Mouse (Mus musculus) heart, adult 2 months (tissue): ENCODE data around the gene Olfm3. TPM values are rescaled to one million over a fixed set of nuclear protein-coding genes. Genes with fewer than 3 reads are reported as not detected.
A peak's percentile ranks its signal among the peaks of the same experiment; 100 is the strongest.

Experiments
- DNase-seq, 2 experiments: peaks; one replicate each; pipeline ENCODE4 v3.0.0; 2021
- H3K27ac ChIP-seq: fragments of 200-600 bp; 2 replicates; pipeline ENCODE4 v1.8.1; 2022
- H3K27me3 ChIP-seq: fragments of 200-500 bp; 2 replicates; pipeline ENCODE4 v1.6.1; 2012; ENCODE audit warnings: mild to moderate bottlenecking, low read length, inconsistent platforms, mixed read lengths; ENCODE audit not compliant: control insufficient read depth, insufficient read depth
- H3K36me3 ChIP-seq: fragments of 200-500 bp; 2 replicates; pipeline ENCODE4 v1.6.1; 2012; ENCODE audit warnings: low read length, inconsistent platforms; ENCODE audit not compliant: control insufficient read depth, insufficient read depth
- H3K4me1 ChIP-seq: fragments of 200-500 bp; 2 replicates; pipeline ENCODE4 v1.6.1; 2011; ENCODE audit warnings: low read length; ENCODE audit not compliant: control insufficient read depth, insufficient read depth
- H3K4me3 ChIP-seq: fragments of 200-600 bp; 2 replicates; pipeline ENCODE4 v1.8.1; 2022
- H3K79me2 ChIP-seq: fragments of 200-500 bp; replicated peaks from 2 replicates; pipeline ENCODE4 v1.6.1; 2012; ENCODE audit warnings: mild to moderate bottlenecking, inconsistent platforms, low read length, moderate library complexity, mixed read lengths; ENCODE audit not compliant: control insufficient read depth, insufficient read depth
- H3K9ac ChIP-seq: fragments of 200-500 bp; 2 replicates; pipeline ENCODE4 v1.6.1; 2012; ENCODE audit warnings: low read depth, mild to moderate bottlenecking, control low read depth, inconsistent platforms, low read length, mixed read lengths
- CTCF ChIP-seq: fragments of 200-600 bp; IDR thresholded peaks from 2 replicates; pipeline ENCODE4 v1.8.1; 2022; ENCODE audit warnings: antibody characterized with exemption, mild to moderate bottlenecking, moderate library complexity
- EP300 ChIP-seq: fragments of 200-500 bp; IDR thresholded peaks from 2 replicates; pipeline ENCODE4 v1.6.1; 2011; ENCODE audit warnings: low read depth, low read length, control low read depth; ENCODE audit not compliant: insufficient read depth
- POLR2A ChIP-seq: fragments of 200-500 bp; IDR thresholded peaks from 2 replicates; pipeline ENCODE4 v1.6.1; 2011; ENCODE audit warnings: mild to moderate bottlenecking, low read depth, low read length, control low read depth; ENCODE audit not compliant: insufficient read depth
- WGBS: fragments of 180-500 bp; shearing (Covaris S2); methylation state at CpG from one replicate; pipeline ENCODE4 v1.1.7; 2018; 5-methylcytosine and 5-hydroxymethylcytosine counted together
- intact Hi-C: fragments of 180-260 bp; cut with DNase I; formaldehyde crosslinking; loops from one replicate; pipeline ENCODE4 v1.15.1; 2025
- polyA plus RNA-seq: library from polyadenylated mRNA; depleted of rRNA; stranded (reverse); fragments of >200 nt; gene quantifications from 2 replicates; pipeline ENCODE4 v1.2.3, GENCODE M21; 2012
- total RNA-seq, 2 experiments: library from RNA; stranded (reverse); gene quantifications; 2 replicates each; pipeline ENCODE4 v1.2.3; 2021

Olfm3 gene
- total and polyA plus RNA-seq, 3 experiments: not detected

DNA sequence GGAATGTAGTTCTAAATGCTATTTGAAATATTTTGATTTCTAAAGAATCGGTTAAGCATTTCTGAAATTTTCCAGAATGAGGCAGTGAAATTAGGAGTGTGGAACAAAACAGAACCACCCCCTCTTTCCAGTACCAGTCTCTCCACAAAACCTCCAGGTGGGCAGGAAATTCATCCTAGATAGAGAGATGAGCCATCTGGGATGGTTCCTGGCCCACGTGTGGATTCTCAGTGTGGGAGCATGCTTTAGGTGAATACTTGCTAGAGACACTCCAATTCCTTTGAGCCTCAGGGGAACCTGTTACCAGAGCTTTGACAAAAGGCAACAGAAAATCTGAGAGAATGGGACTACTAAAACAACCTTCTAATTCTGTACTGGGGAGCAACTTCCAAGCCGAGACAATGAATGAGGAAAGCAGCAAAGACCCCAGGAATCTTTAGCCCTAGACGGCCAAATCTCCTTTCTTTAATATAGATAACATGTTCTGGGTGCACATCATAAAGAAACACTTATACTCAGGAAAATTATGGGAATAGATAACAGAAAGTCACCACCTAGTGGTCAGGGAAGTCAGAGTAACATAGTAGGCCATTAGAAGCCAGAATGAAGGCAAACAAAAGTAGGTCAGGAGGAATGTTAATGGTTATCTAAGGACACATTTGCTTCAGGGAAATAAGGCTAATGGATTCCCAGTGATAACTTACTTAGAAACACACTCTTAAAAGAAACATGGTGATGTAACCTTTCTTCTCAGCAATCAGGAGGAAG, 58.6 kb downstream of the Olfm3 start:
- TF ChIP-seq EP300: no peak
- TF ChIP-seq CTCF: no peak
- TF ChIP-seq POLR2A: no peak
- DNase-seq: no peak
- Histone ChIP-seq H3K27ac (no peak overlapping the region), H3K4me1 (no peaks in the 10 kb centered on the region), H3K4me3 (no peak overlapping the region), H3K36me3 (no peaks in the 10 kb centered on the region), H3K79me2 (no peaks in the 10 kb centered on the region), H3K9ac (no peak overlapping the region), H3K27me3 (no peaks in the 10 kb centered on the region)
- intact Hi-C loops: no loop called here
- WGBS: 62% methylated on average over 4 of the region's 4 CpGs

DNA sequence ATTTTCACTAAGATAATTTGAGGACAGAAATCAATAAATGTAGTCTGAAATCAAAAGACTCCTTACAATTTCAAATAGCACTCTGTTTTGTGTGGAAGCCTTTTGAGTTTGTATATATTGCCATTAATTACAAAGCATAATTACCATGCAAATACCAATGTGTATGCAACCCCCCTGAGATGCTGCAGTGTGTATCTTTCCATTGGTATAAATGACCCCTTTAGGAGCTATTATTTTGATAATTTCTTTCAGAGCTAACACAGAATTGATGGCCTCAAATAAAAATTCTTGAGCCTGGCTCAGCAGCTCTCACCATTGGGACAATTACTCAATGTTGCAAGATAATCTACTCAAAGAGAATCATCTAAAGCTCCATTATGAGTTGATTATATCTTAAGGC, 67.3 kb downstream of the Olfm3 start:
- Histone ChIP-seq H3K9ac (no peak overlapping the region), H3K36me3 (no peaks in the 10 kb centered on the region), H3K4me1 (no peaks in the 10 kb centered on the region), H3K4me3 (no peak overlapping the region), H3K27me3 (no peaks in the 10 kb centered on the region), H3K27ac (no peak overlapping the region), H3K79me2 (no peaks in the 10 kb centered on the region)
- DNase-seq: no peak
- TF ChIP-seq POLR2A (no peak), CTCF (no peak), EP300 (no peak)
- intact Hi-C loops: no loop called here

DNA sequence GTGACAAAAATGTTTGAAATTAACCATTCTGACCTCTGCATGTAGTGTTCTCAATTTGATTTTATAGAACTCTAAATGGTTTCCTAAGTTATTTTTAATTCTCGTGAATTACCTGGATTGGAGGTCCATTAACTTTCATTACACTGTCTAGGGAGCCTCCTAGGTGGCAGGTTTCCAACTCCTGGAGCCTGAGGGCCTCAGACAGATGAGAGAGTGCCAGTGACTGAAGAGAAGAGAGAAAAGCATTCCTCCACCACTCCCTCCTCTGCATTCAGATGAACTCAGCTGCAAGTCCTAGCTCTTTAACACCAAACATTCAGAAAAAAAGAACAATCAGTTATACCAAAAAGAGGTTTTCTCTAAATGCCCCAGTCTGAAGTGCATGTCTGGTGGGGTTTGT, 68.6 kb downstream of the Olfm3 start:
- Histone ChIP-seq H3K27me3 (no peaks in the 10 kb centered on the region), H3K36me3 (no peaks in the 10 kb centered on the region), H3K9ac (no peak overlapping the region), H3K4me1 (no peaks in the 10 kb centered on the region), H3K27ac (no peak overlapping the region), H3K4me3 (no peak overlapping the region), H3K79me2 (no peaks in the 10 kb centered on the region)
- intact Hi-C loops: no loop called here
- no peak for TF ChIP-seq CTCF
- TF ChIP-seq POLR2A: no peak
- TF ChIP-seq EP300: no peak
- WGBS: 56% methylated on average over 1 of the region's 1 CpGs
- no peak for DNase-seq

DNA sequence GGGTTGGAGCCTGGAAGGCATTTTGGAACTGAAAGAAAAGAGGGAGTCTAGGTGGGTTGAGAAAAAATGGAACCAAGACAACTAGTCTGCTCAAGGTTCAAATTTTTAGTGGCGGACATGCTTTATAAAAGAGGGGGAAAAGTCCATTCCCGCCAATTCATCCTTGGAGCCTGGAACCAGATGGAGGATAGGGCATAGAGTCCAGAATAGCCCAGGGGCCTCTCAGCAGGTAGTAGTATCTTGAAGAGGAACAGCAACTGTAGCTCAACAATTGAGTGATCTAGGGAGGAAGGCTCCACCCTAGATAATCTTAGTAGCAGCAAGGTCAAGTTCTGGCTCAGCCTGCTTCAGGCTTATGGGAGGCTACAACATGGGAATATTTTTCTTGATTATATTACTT, 87.0 kb downstream of the Olfm3 start:
- Histone ChIP-seq H3K27ac (no peak overlapping the region), H3K4me1 (no peaks in the 10 kb centered on the region), H3K36me3 (no peaks in the 10 kb centered on the region), H3K4me3 (no peak overlapping the region), H3K27me3 (no peaks in the 10 kb centered on the region), H3K79me2 (no peaks in the 10 kb centered on the region), H3K9ac (no peak overlapping the region)
- DNase-seq: no peak
- TF ChIP-seq CTCF (no peak), POLR2A (no peak), EP300 (no peak)
- 72% methylated on average over 2 of the region's 2 CpGs for WGBS
- intact Hi-C loops: no loop called here

DNA sequence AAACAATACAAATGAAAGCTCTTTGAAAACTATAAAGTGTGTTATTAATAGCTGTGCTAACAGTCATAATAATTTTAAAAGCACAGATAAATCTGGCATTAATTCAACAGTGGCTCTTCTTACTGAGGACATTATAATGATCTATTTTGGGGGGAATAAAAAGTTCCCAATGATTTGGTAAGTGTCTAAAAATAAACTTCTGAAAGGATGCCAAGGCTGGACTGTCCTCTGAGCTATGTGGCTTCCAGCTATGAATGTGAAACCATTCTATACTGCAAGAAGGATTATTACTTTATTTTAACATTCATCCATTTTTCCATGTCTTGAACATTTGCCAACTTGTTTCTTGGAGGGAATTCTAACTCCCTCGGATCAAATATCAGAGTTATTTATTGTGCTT, 92.1 kb downstream of the Olfm3 start:
- DNase-seq: no peak
- TF ChIP-seq EP300 (no peak), CTCF (no peak), POLR2A (no peak)
- intact Hi-C loops: no loop called here
- Histone ChIP-seq H3K4me1 (no peaks in the 10 kb centered on the region), H3K27me3 (no peaks in the 10 kb centered on the region), H3K9ac (no peak overlapping the region), H3K79me2 (no peaks in the 10 kb centered on the region), H3K36me3 (no peaks in the 10 kb centered on the region), H3K4me3 (no peak overlapping the region), H3K27ac (peak overlapping the region; percentile 56)
- 20% methylated on average over 1 of the region's 1 CpGs for WGBS

DNA sequence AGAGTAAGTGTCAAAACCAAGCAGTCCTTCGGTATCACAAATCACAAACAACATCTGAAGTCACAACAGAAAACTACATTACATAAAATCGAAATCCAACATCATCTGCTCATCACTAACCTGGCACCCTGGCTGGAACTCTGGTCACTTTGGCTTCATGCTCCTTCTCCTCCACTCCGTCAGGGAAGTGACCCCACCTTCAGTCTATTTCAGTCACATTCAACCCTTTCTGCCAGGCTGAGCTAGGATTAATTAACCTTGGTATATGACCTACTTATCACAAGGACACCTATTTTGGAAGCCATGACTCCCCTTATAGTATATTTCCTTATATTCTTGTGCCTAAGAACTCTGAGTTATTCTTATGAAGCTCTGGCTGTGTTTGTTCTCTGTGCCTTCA, 123.7 kb downstream of the Olfm3 start:
- H3K4me1 ChIP-seq: no peaks in the 10 kb centered on the region
- no peaks in the 10 kb centered on the region for H3K79me2 ChIP-seq
- TF ChIP-seq EP300 (no peak), POLR2A (no peak), CTCF (no peak)
- 63% methylated on average over 3 of the region's 3 CpGs for WGBS
- no peaks in the 10 kb centered on the region for H3K36me3 ChIP-seq
- intact Hi-C loops: no loop called here
- H3K9ac ChIP-seq: no peak overlapping the region
- no peaks in the 10 kb centered on the region for H3K27me3 ChIP-seq
- H3K27ac ChIP-seq: no peak overlapping the region
- DNase-seq: no peak
- no peak overlapping the region for H3K4me3 ChIP-seq
